ENCODE assay signal across 27 mouse cellular contexts in genomic region chr12:80278866-80279265, GRCm38 (mm10).
"Had no signal": no experiment of that assay in that cellular context is flagged by ENCODE, and none has a peak within 500 bp of the region (broad histone marks: within the 10 kb centered on the region; RNA-seq: fewer than 3 reads in every experiment).

No protein-coding gene starts in this region.

- H3K36me3 ChIP-seq: hindbrain, embryonic 10.5 days; hindbrain, embryonic 12.5 days; intestine, embryonic 15.5 days; kidney, embryonic 15.5 days; limb, embryonic 10.5 days; limb, embryonic 12.5 days; liver, embryonic 13.5 days; liver, embryonic 15.5 days had no signal

- H3K27me3 ChIP-seq: hindbrain, embryonic 12.5 days; intestine, embryonic 15.5 days; kidney, embryonic 15.5 days; limb, embryonic 12.5 days; liver, embryonic 15.5 days had no signal

- H3K4me3 ChIP-seq: gastrocnemius, adult 2 months; heart, adult 2 months; hindbrain, embryonic 10.5 days; hindbrain, embryonic 12.5 days; intestine, embryonic 15.5 days; kidney, embryonic 15.5 days; layer of hippocampus, adult 2 months; left cerebral cortex, adult 2 months; limb, embryonic 10.5 days; limb, embryonic 12.5 days; liver, embryonic 13.5 days; liver, embryonic 15.5 days had no signal

- ATAC-seq: hindbrain, embryonic 16.5 days; inflammation-experienced regulatory T-cells, adult 6 months; intestine, embryonic 15.5 days; intestine, postnatal 0 days had no signal

- H3K4me2 ChIP-seq: heart, embryonic 11.5 days; hindbrain, embryonic 12.5 days; hindbrain, embryonic 14.5 days; intestine, embryonic 15.5 days; kidney, embryonic 15.5 days; limb, embryonic 12.5 days; liver, embryonic 11.5 days; liver, embryonic 13.5 days; liver, embryonic 15.5 days had no signal

- H3K27ac ChIP-seq: gastrocnemius, adult 2 months; heart, adult 2 months; hindbrain, embryonic 10.5 days; hindbrain, embryonic 12.5 days; hindbrain, embryonic 14.5 days; intestine, embryonic 15.5 days; kidney, embryonic 15.5 days; layer of hippocampus, adult 2 months; left cerebral cortex, adult 2 months; limb, embryonic 10.5 days; limb, embryonic 12.5 days; liver, embryonic 13.5 days; liver, embryonic 15.5 days had no signal

- H3K4me1 ChIP-seq: intestine, embryonic 15.5 days; liver, embryonic 13.5 days; liver, embryonic 15.5 days had no signal

- DNase-seq: gastrocnemius, adult 2 months; gastrocnemius, postnatal 10 days; gastrocnemius, postnatal 25 days; heart, adult 2 months; heart, postnatal 4 days; kidney, adult 18-20 months; kidney, adult 9 months; kidney, postnatal 10 days; kidney, postnatal 25 days; kidney, postnatal 4 days; liver; liver, embryonic 13.5 days had no signal

- H3K9ac ChIP-seq: hindbrain, embryonic 12.5 days; hindbrain, embryonic 14.5 days; intestine, embryonic 15.5 days; kidney, embryonic 15.5 days; limb, embryonic 12.5 days; liver, embryonic 13.5 days; liver, embryonic 15.5 days had no signal

- H3K9me3 ChIP-seq: hindbrain, embryonic 10.5 days; hindbrain, embryonic 12.5 days; intestine, embryonic 15.5 days; kidney, embryonic 15.5 days; limb, embryonic 10.5 days; limb, embryonic 12.5 days; liver, embryonic 13.5 days; liver, embryonic 15.5 days had no signal
